Mouse (Mus musculus): ENCODE measurements around the gene Mtrr.

The Mtrr gene

GRCm38 (mm10) chr13:68581747-68582516, at the start of gene Mtrr, which contains the start of gene Fastkd3:
TSS of gene Mtrr (minus strand) at chr13:68582149.
TSS of gene Fastkd3 (plus strand) at chr13:68582234.
- DNase-seq: peak; percentile 98

GRCm38 (mm10) chr13:68627041-68627440, 45.1 kb upstream of the Mtrr start:
- DNase-seq: no peak

- DNase-seq: no peak
Observed at GRCm38 (mm10) chr13:68622792-68623191, 40.8 kb upstream of the Mtrr start.

GRCm38 (mm10) chr13:68607652-68608405, 25.9 kb upstream of the Mtrr start:
- no peak for DNase-seq

- peak; percentile 15 for DNase-seq
Observed at GRCm38 (mm10) chr13:68605689-68606126, 23.8 kb upstream of the Mtrr start.

GRCm38 (mm10) chr13:68603085-68603484, 21.1 kb upstream of the Mtrr start:
- DNase-seq: no peak

GRCm38 (mm10) chr13:68601184-68601583, 19.2 kb upstream of the Mtrr start:
- DNase-seq: no peak

- DNase-seq: no peak
Observed at GRCm38 (mm10) chr13:68598953-68599352, 17.0 kb upstream of the Mtrr start.

GRCm38 (mm10) chr13:68597667-68598066, 15.7 kb upstream of the Mtrr start:
- DNase-seq: no peak

- DNase-seq: no peak
Observed at GRCm38 (mm10) chr13:68597199-68597598, 15.2 kb upstream of the Mtrr start, which contains the start of gene 1700001L19Rik. TSS of gene 1700001L19Rik (plus strand) at chr13:68597421.

GRCm38 (mm10) chr13:68593797-68594196, 11.8 kb upstream of the Mtrr start:
- no peak for DNase-seq

- no peak for DNase-seq
Observed at GRCm38 (mm10) chr13:68588352-68588751, 6.4 kb upstream of the Mtrr start.

- no peak for DNase-seq
Observed at GRCm38 (mm10) chr13:68585441-68585840, 3.5 kb upstream of the Mtrr start.

- DNase-seq: peak; percentile 32
Observed at GRCm38 (mm10) chr13:68583961-68584360, 2.0 kb upstream of the Mtrr start.

GRCm38 (mm10) chr13:68582517-68582780, 500 bp upstream of the Mtrr start:
- no peak for DNase-seq

- no peak for DNase-seq
Observed at GRCm38 (mm10) chr13:68581086-68581740, 736 bp downstream of the Mtrr start.

GRCm38 (mm10) chr13:68577945-68578344, 4.0 kb downstream of the Mtrr start:
- no peak for DNase-seq

GRCm38 (mm10) chr13:68574398-68574797, 7.6 kb downstream of the Mtrr start:
- DNase-seq: no peak

GRCm38 (mm10) chr13:68572966-68573913, 8.7 kb downstream of the Mtrr start:
- no peak for DNase-seq

- no peak for DNase-seq
Observed at GRCm38 (mm10) chr13:68572247-68572646, 9.7 kb downstream of the Mtrr start.

GRCm38 (mm10) chr13:68569589-68570336, 12.2 kb downstream of the Mtrr start:
- no peak for DNase-seq

- DNase-seq: no peak
Observed at GRCm38 (mm10) chr13:68568548-68568947, 13.4 kb downstream of the Mtrr start.
